13 mouse cellular contexts compared by ENCODE assay signal in genomic region chr16:87765984-87766383, GRCm38 (mm10).
DNase-seq lines count a peak whose midpoint lies in the region; ATAC-seq and TF ChIP-seq lines count a peak whose summit lies in the region.
"Had no signal": no experiment of that assay in that cellular context is flagged by ENCODE, and none has a peak within 500 bp of the region (broad histone marks: within the 10 kb centered on the region; RNA-seq: fewer than 3 reads in every experiment).

No protein-coding gene starts in this region.

- H3K9ac ChIP-seq in heart, adult 2 months (ENCODE audit: low read depth, low read length): no peak overlapping the region
- no peak overlapping the region for H3K9ac ChIP-seq in lung, postnatal 0 days (replicated peaks; ENCODE audit: low read depth)

- H3K9me3 ChIP-seq in lung, postnatal 0 days (ENCODE audit: low read length): no peaks in the 10 kb centered on the region
- H3K9me3 ChIP-seq: megakaryocyte, embryonic 14.5 days had no signal

- H3K4me3 ChIP-seq in heart, adult 2 months: no peak overlapping the region
- no peak overlapping the region for H3K4me3 ChIP-seq in lung, postnatal 0 days (ENCODE audit: low read depth, low read length)
- no peak overlapping the region for H3K4me3 ChIP-seq in lung, adult 2 months (replicated peaks; ENCODE audit: extremely low read depth, low read depth, low read length)
- H3K4me3 ChIP-seq: megakaryocyte, embryonic 14.5 days had no signal

- DNase-seq in heart, adult 2 months: no peak
- no peak for DNase-seq in heart, postnatal 4 days
- peak; percentile 33 for DNase-seq in lung, postnatal 0 days (ENCODE audit: low spot score)
- no peak for DNase-seq in lung, adult 2 months
- peak; percentile 39 for DNase-seq in brain, adult 2 months (ENCODE audit: low read depth, low spot score)
- DNase-seq in lung, postnatal 25 days (ENCODE audit: low spot score): peak; percentile 5
- DNase-seq in cerebellum, adult 18-20 months: no peak
- DNase-seq in embryo, embryonic 10.5 days (ENCODE audit: low spot score): no peak
- DNase-seq: gastrocnemius, postnatal 25 days; liver had no signal

- no peaks in the 10 kb centered on the region for H3K27me3 ChIP-seq in heart, adult 2 months (ENCODE audit: control insufficient read depth, insufficient read depth, low read length)
- no peaks in the 10 kb centered on the region for H3K27me3 ChIP-seq in lung, postnatal 0 days (replicated peaks; ENCODE audit: insufficient read depth, low read length)
- H3K27me3 ChIP-seq: megakaryocyte, embryonic 14.5 days had no signal

- H3K36me3 ChIP-seq in heart, adult 2 months (ENCODE audit: control insufficient read depth, insufficient read depth, low read length): no peaks in the 10 kb centered on the region
- no peaks in the 10 kb centered on the region for H3K36me3 ChIP-seq in lung, postnatal 0 days (ENCODE audit: insufficient read depth, low read length)

- TF ChIP-seq EP300 in heart, adult 2 months (IDR thresholded peaks at IDR 0.05; ENCODE audit: insufficient read depth, low read depth, low read length): no peak
- no peak for TF ChIP-seq EP300 in lung, postnatal 0 days (IDR thresholded peaks at IDR 0.05)

- TF ChIP-seq POLR2A in heart, adult 2 months (IDR thresholded peaks at IDR 0.05; ENCODE audit: insufficient read depth, low read depth, low read length): no peak
- TF ChIP-seq POLR2A in lung, adult 2 months (IDR thresholded peaks at IDR 0.05; ENCODE audit: borderline replicate concordance, extremely low read depth, low read depth, low read length): no peak

- no peak overlapping the region for H3K4me2 ChIP-seq in lung, postnatal 0 days (replicated peaks; ENCODE audit: low read depth, low read length)

- H3K4me1 ChIP-seq in heart, adult 2 months (ENCODE audit: control insufficient read depth, insufficient read depth, low read length): no peaks in the 10 kb centered on the region
- H3K4me1 ChIP-seq in lung, postnatal 0 days (ENCODE audit: insufficient read depth, low read depth, low read length): no peaks in the 10 kb centered on the region
- no peaks in the 10 kb centered on the region for H3K4me1 ChIP-seq in lung, adult 2 months (ENCODE audit: control insufficient read depth, insufficient read depth, low read length)

- H3K79me2 ChIP-seq in heart, adult 2 months (replicated peaks; ENCODE audit: control insufficient read depth, insufficient read depth, low read length): no peaks in the 10 kb centered on the region

- H3K27ac ChIP-seq in heart, adult 2 months: no peak overlapping the region
- H3K27ac ChIP-seq in lung, postnatal 0 days (ENCODE audit: low read length): no peak overlapping the region

- peak; percentile 50 for TF ChIP-seq CTCF in heart, adult 2 months (IDR thresholded peaks at IDR 0.05)
- peak; percentile 62 for TF ChIP-seq CTCF in lung, postnatal 0 days (IDR thresholded peaks at IDR 0.05)
- no peak for TF ChIP-seq CTCF in lung, adult 2 months (IDR thresholded peaks at IDR 0.05; ENCODE audit: insufficient read depth, low read length)

- no peak for ATAC-seq in lung, postnatal 0 days
- ATAC-seq: CD4-positive, CD25-positive, alpha-beta regulatory T cell, adult 4 months; inflammation-experienced regulatory T-cells, adult 6 months had no signal

- intact Hi-C loops in heart, adult 2 months (cut with DNase I): no loop called here

- 39% methylated on average over 8 of the region's 8 CpGs for WGBS in heart, adult 2 months
- WGBS in lung, postnatal 0 days: 25% methylated on average over 8 of the region's 8 CpGs
- 20% methylated on average over 8 of the region's 8 CpGs for WGBS in lung, adult 2 months

Comparison
In these comparisons a context has a peak if more than half of its experiments do, and no peak if none do; other contexts are left out.
1. DNase-seq: peak in lung, postnatal 0 days (single experiment), brain, adult 2 months (single experiment) and lung, postnatal 25 days (single experiment); none in heart, adult 2 months (0 of 2), heart, postnatal 4 days (single experiment), lung, adult 2 months (single experiment), cerebellum, adult 18-20 months (0 of 2) and embryo, embryonic 10.5 days (single experiment).